Mouse (Mus musculus) T-helper 17 cell (primary cell): ENCODE measurements at regions not wholly inside any gene's neighbourhood (a gene's known extent, or its start where the extent isn't known, plus 50 kb on each side); places are given as distances from the start of the nearest gene placed in this dataset.

Experiments
- in situ Hi-C, 2 experiments: fragments of 300-600 bp; cut with MboI, MseI; formaldehyde crosslinking; loops; 1 replicate in 1 of 2; 2 replicates in 1 of 2; pipeline ENCODE4 v1.15.1; 2025; ENCODE audit warnings: high pct_unique_total_duplicates in 2 of 2

- in situ Hi-C loops: no loop called here
Observed at GRCm38 (mm10) chr14:120560416-120560815, 82.2 kb downstream of the Rap2a start.

- in situ Hi-C loops: no loop called here
Observed at GRCm38 (mm10) chr14:120560987-120561386, 82.7 kb downstream of the Rap2a start.

- in situ Hi-C loops: no loop called here
Observed at GRCm38 (mm10) chr14:120566945-120567344, 88.7 kb downstream of the Rap2a start.

- in situ Hi-C loops: no loop called here
Observed at GRCm38 (mm10) chr14:120568054-120568453, 89.8 kb downstream of the Rap2a start.

- in situ Hi-C loops: no loop called here
Observed at GRCm38 (mm10) chr14:120572238-120572637, 94.0 kb downstream of the Rap2a start.

- in situ Hi-C loops: no loop called here
Observed at GRCm38 (mm10) chr14:120575202-120575601, 97.0 kb downstream of the Rap2a start.

GRCm38 (mm10) chr14:120578352-120579080 lies 100.3 kb downstream of the Rap2a start:
- in situ Hi-C loops: no loop called here

GRCm38 (mm10) chr14:120583807-120584206 lies 105.6 kb downstream of the Rap2a start:
- in situ Hi-C loops: no loop called here

- in situ Hi-C loops: no loop called here
Observed at GRCm38 (mm10) chr14:120592191-120592590, 113.9 kb downstream of the Rap2a start.

GRCm38 (mm10) chr14:120600414-120600935 lies 122.2 kb downstream of the Rap2a start:
- in situ Hi-C loops: no loop called here

GRCm38 (mm10) chr14:120601510-120601909 lies 123.3 kb downstream of the Rap2a start:
- in situ Hi-C loops: no loop called here

GRCm38 (mm10) chr14:120603849-120604492 lies 125.7 kb downstream of the Rap2a start:
- in situ Hi-C loops: no loop called here

GRCm38 (mm10) chr14:120607801-120608200 lies 129.6 kb downstream of the Rap2a start:
- in situ Hi-C loops: no loop called here

- in situ Hi-C loops: no loop called here
Observed at GRCm38 (mm10) chr14:120611311-120611710, 133.1 kb downstream of the Rap2a start.

GRCm38 (mm10) chr14:120626223-120626935 lies 148.1 kb downstream of the Rap2a start:
- in situ Hi-C loops: no loop called here

GRCm38 (mm10) chr14:120626936-120627277 lies 148.7 kb downstream of the Rap2a start:
- in situ Hi-C loops: no loop called here

- in situ Hi-C loops: no loop called here
Observed at GRCm38 (mm10) chr14:120632771-120633170, 154.5 kb downstream of the Rap2a start.

- in situ Hi-C loops: no loop called here
Observed at GRCm38 (mm10) chr14:120636726-120637400, 158.6 kb downstream of the Rap2a start.

GRCm38 (mm10) chr14:120637486-120638125 lies 159.4 kb downstream of the Rap2a start:
- in situ Hi-C loops: no loop called here

- in situ Hi-C loops: no loop called here
Observed at GRCm38 (mm10) chr14:120642591-120642990, 164.3 kb downstream of the Rap2a start.

- in situ Hi-C loops: no loop called here
Observed at GRCm38 (mm10) chr14:120652034-120652433, 173.8 kb downstream of the Rap2a start.
